Mouse (Mus musculus): ENCODE data around the gene Olfr1459. TPM values are rescaled to one million over a fixed set of nuclear protein-coding genes. Genes with fewer than 3 reads are reported as not detected.

Olfr1459 gene
- polyA plus RNA-seq (2015; fragmentation: Nextera tagmentation; extraction: Ambion mirVana) = not detected in 2 replicates

DNA sequence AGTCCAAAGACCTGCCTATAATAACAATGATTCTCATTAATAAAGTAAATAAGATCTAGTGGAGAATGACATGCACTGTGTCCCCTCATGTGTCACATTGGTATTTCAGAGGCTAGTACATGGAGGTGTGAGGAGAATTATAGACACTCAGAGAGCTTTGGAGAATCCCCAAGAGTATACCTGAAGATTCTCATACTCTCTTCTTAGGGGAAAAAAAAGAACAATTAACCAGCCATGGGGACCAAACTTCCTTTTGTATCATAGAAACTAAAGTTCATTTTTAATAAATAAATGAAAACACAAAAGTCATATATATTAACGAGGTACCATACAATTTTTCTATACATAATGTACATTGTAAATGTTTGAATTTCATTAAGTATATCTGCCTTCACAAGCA lies at the start of gene Olfr1459:
Gene Olfr1459 (minus strand): TSS at position 101 of the 400 bp plus-strand sequence.
- Histone ChIP-seq H3K4me1 (replicated peaks) (no peaks in the 10 kb centered on the region), H3K9me3 (no peaks in the 10 kb centered on the region), H3K4me3 (replicated peaks) (no peak within 1 kb of the TSS), H3K27ac (no peak within 1 kb of the TSS), H3K36me3 (no peaks in the 10 kb centered on the region), H3K9ac (no peak within 1 kb of the TSS), H3K27me3 (replicated peaks) (no peaks in the 10 kb centered on the region), H3K4me2 (replicated peaks) (no peak within 1 kb of the TSS)
- WGBS = 73% methylated on average over 1 of the region's 1 CpGs
- ATAC-seq = no peak

DNA sequence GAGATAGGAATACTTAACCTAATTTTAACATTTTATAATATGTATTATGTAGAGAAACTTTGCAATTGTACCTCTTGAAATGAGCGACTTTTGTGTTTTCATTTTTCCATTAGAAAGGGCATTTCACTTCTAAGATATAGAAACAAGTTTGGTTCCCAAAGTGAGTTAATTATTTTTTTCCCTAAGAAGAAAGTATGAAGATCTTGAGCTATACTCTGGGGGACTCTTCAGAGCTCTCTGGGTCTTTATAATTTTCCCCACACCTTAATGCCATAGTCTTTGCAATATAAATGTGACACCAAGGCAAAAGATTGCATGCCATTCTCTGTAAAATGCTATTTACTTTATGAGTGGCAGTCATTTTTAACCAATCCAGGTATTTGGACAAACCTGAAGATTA lies 36.1 kb upstream of the Olfr1459 start, which contains the start of gene Olfr1462:
Gene Olfr1462 (plus strand): TSS at position 301 of the 400 bp plus-strand sequence.
- Histone ChIP-seq H3K4me2 (replicated peaks) (no peak within 1 kb of the TSS), H3K9me3 (no peaks in the 10 kb centered on the region), H3K4me1 (replicated peaks) (no peaks in the 10 kb centered on the region), H3K36me3 (no peaks in the 10 kb centered on the region), H3K27me3 (replicated peaks) (no peaks in the 10 kb centered on the region), H3K9ac (no peak within 1 kb of the TSS), H3K27ac (no peak within 1 kb of the TSS), H3K4me3 (replicated peaks) (no peak within 1 kb of the TSS)
- no peak for ATAC-seq
- 92% methylated on average over 1 of the region's 1 CpGs for WGBS

DNA sequence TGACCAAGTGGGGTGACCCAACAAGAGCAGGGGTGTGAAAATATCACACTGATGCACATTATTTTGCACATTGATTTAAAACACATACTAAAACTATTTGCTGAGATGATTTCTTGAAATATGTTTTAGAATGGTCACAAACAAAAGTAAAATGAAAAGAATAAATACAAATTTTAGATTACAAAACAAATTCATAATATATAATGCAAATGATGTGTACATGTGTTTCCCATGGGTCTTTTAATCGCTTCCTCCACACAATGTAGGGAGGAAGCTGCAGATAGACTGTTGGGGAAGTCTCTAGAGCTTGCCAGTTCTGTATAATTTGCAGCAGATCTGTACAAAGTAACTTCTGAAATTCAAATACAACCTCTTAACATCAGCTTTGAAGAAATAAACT lies 13.4 kb upstream of the Olfr1459 start, which contains the start of gene Olfr1461:
Gene Olfr1461 (plus strand): TSS at position 301 of the 400 bp plus-strand sequence.
- H3K9ac ChIP-seq = no peak within 1 kb of the TSS
- no peaks in the 10 kb centered on the region for H3K27me3 ChIP-seq (replicated peaks)
- no peak within 1 kb of the TSS for H3K4me3 ChIP-seq (replicated peaks)
- no peaks in the 10 kb centered on the region for H3K4me1 ChIP-seq (replicated peaks)
- H3K27ac ChIP-seq = no peak within 1 kb of the TSS
- 50% methylated on average over 1 of the region's 1 CpGs for WGBS
- no peak for ATAC-seq
- H3K9me3 ChIP-seq = no peaks in the 10 kb centered on the region
- no peak within 1 kb of the TSS for H3K4me2 ChIP-seq (replicated peaks)
- no peaks in the 10 kb centered on the region for H3K36me3 ChIP-seq

DNA sequence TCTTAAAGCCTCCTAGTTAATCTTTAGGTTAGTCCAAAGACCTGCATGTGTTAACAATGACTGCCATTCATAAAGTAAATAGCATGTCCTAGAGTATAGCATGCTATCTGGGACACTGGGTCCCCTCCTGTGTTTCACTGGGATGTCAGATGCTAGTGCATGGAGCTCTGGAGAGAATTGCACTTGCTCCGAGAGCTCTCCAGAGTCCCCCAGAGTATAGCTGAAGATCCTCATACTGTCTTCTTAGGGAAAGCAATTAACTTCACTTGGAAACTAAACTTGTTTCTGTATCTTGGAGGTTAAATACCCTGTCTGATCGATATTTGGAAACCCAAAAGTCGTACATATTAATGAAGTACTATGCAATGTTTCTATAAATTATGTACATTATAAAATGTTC lies 42.7 kb downstream of the Olfr1459 start, which contains the start of gene Olfr1458:
Gene Olfr1458 (minus strand): TSS at position 101 of the 400 bp plus-strand sequence.
- no peaks in the 10 kb centered on the region for H3K4me1 ChIP-seq (replicated peaks)
- no peak within 1 kb of the TSS for H3K4me2 ChIP-seq (replicated peaks)
- H3K9ac ChIP-seq = no peak within 1 kb of the TSS
- H3K27ac ChIP-seq = no peak within 1 kb of the TSS
- no peak within 1 kb of the TSS for H3K4me3 ChIP-seq (replicated peaks)
- 84% methylated on average over 3 of the region's 3 CpGs for WGBS
- ATAC-seq = no peak
- H3K9me3 ChIP-seq = no peaks in the 10 kb centered on the region
- no peaks in the 10 kb centered on the region for H3K36me3 ChIP-seq
- no peaks in the 10 kb centered on the region for H3K27me3 ChIP-seq (replicated peaks)

DNA sequence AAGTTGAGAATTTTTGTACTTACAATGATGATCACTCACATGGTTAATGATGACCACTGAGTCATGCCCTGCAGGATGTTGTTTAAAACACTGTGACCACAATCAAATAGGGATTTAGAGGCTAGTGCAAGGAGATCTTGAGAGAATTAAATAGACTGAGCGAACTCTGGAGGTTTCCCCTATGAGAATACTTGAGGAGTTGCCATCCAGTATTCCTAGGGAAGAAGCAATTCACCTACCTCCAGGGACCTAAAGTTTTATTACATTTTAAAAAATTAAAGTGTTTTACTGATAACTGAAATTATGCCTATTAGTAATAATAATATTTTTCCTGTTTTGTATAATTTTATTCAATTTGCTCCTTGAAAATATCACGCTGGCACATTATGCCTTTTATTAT lies 51.6 kb downstream of the Olfr1459 start, which contains the start of gene Olfr1457:
Gene Olfr1457 (minus strand): TSS at position 101 of the 400 bp plus-strand sequence.
- no peaks in the 10 kb centered on the region for H3K4me1 ChIP-seq (replicated peaks)
- no peaks in the 10 kb centered on the region for H3K27me3 ChIP-seq (replicated peaks)
- ATAC-seq = no peak
- WGBS = 78% methylated on average over 2 of the region's 2 CpGs
- no peak within 1 kb of the TSS for H3K27ac ChIP-seq
- H3K9ac ChIP-seq = no peak within 1 kb of the TSS
- H3K36me3 ChIP-seq = no peaks in the 10 kb centered on the region
- no peak within 1 kb of the TSS for H3K4me3 ChIP-seq (replicated peaks)
- no peaks in the 10 kb centered on the region for H3K9me3 ChIP-seq
- H3K4me2 ChIP-seq (replicated peaks) = no peak within 1 kb of the TSS

DNA sequence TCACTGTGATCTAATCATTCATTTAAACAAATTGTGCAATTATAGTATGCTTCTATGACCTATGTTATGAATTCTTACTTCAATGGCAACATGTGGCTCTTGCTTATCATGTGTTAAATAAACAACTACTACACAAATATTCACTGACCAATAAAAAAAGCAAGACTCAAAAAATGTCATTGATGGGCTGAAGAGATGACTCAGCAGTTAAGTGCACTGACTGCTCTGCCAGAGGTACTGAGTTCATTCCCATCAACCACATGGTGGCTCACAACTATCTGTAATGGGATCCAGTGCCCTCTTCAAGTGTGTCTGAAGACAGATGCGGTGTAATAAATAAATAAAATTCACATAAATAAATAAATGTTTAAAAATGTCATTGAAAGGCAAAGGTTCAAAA lies 55.4 kb downstream of the Olfr1459 start:
- H3K4me2 ChIP-seq (replicated peaks) = no peak overlapping the region
- no peaks in the 10 kb centered on the region for H3K36me3 ChIP-seq
- no peak overlapping the region for H3K4me3 ChIP-seq (replicated peaks)
- no peaks in the 10 kb centered on the region for H3K4me1 ChIP-seq (replicated peaks)
- no peaks in the 10 kb centered on the region for H3K9me3 ChIP-seq
- no peak overlapping the region for H3K27ac ChIP-seq
- no peaks in the 10 kb centered on the region for H3K27me3 ChIP-seq (replicated peaks)
- no peak overlapping the region for H3K9ac ChIP-seq
- WGBS = 84% methylated on average over 1 of the region's 1 CpGs
- no peak for ATAC-seq

Other genes with a start within 250 kb of the Olfr1459 start
- not detected in 2 replicates for gene Olfr1447, start 245.8 kb downstream of the Olfr1459 start, polyA plus RNA-seq (2015; fragmentation: Nextera tagmentation; extraction: Ambion mirVana)
- not detected in 2 replicates for gene Olfr1448, start 225.1 kb downstream of the Olfr1459 start, polyA plus RNA-seq (2015; fragmentation: Nextera tagmentation; extraction: Ambion mirVana)
- gene Olfr1449, start 218.7 kb downstream of the Olfr1459 start, polyA plus RNA-seq (2015; fragmentation: Nextera tagmentation; extraction: Ambion mirVana) = not detected in 2 replicates
- gene Olfr1450, start 199.3 kb downstream of the Olfr1459 start, polyA plus RNA-seq (2015; fragmentation: Nextera tagmentation; extraction: Ambion mirVana) = not detected in 2 replicates
- not detected in 2 replicates for gene Olfr1451, start 154.5 kb downstream of the Olfr1459 start, polyA plus RNA-seq (2015; fragmentation: Nextera tagmentation; extraction: Ambion mirVana)
- gene Olfr1453, start 121.2 kb downstream of the Olfr1459 start, polyA plus RNA-seq (2015; fragmentation: Nextera tagmentation; extraction: Ambion mirVana) = not detected in 2 replicates
- not detected in 2 replicates for gene Olfr1454, start 88.9 kb downstream of the Olfr1459 start, polyA plus RNA-seq (2015; fragmentation: Nextera tagmentation; extraction: Ambion mirVana)
- not detected in 2 replicates for gene Olfr1457, start 51.7 kb downstream of the Olfr1459 start, polyA plus RNA-seq (2015; fragmentation: Nextera tagmentation; extraction: Ambion mirVana)
- not detected in 2 replicates for gene Olfr1458, start 42.8 kb downstream of the Olfr1459 start, polyA plus RNA-seq (2015; fragmentation: Nextera tagmentation; extraction: Ambion mirVana)
- not detected in 2 replicates for gene Olfr1461, start 13.5 kb upstream of the Olfr1459 start, polyA plus RNA-seq (2015; fragmentation: Nextera tagmentation; extraction: Ambion mirVana)
- gene Olfr1462, start 36.2 kb upstream of the Olfr1459 start, polyA plus RNA-seq (2015; fragmentation: Nextera tagmentation; extraction: Ambion mirVana) = not detected in 2 replicates
- not detected in 2 replicates for gene Olfr1463, start 81.8 kb upstream of the Olfr1459 start, polyA plus RNA-seq (2015; fragmentation: Nextera tagmentation; extraction: Ambion mirVana)
- gene Olfr1465, start 166.0 kb upstream of the Olfr1459 start, polyA plus RNA-seq (2015; fragmentation: Nextera tagmentation; extraction: Ambion mirVana) = not detected in 2 replicates
- gene Olfr1466, start 189.3 kb upstream of the Olfr1459 start, polyA plus RNA-seq (2015; fragmentation: Nextera tagmentation; extraction: Ambion mirVana) = not detected in 2 replicates
- not detected in 2 replicates for gene Olfr1467, start 212.7 kb upstream of the Olfr1459 start, polyA plus RNA-seq (2015; fragmentation: Nextera tagmentation; extraction: Ambion mirVana)